Mouse (Mus musculus) liver, postnatal 0 days (tissue): ENCODE results near the gene Gsg1l.

ENCODE experiments used
- CTCF ChIP-seq: sonication (generic); IDR thresholded peaks from 2 replicates; pipeline ENCODE4 v1.5.1; 2016; ENCODE audit warnings: antibody characterized with exemption, low read depth
- EP300 ChIP-seq: IDR thresholded peaks from 2 replicates; pipeline ENCODE4 v1.6.1; 2016; ENCODE audit warnings: antibody characterized with exemption, low read depth, mild to moderate bottlenecking

DNA sequence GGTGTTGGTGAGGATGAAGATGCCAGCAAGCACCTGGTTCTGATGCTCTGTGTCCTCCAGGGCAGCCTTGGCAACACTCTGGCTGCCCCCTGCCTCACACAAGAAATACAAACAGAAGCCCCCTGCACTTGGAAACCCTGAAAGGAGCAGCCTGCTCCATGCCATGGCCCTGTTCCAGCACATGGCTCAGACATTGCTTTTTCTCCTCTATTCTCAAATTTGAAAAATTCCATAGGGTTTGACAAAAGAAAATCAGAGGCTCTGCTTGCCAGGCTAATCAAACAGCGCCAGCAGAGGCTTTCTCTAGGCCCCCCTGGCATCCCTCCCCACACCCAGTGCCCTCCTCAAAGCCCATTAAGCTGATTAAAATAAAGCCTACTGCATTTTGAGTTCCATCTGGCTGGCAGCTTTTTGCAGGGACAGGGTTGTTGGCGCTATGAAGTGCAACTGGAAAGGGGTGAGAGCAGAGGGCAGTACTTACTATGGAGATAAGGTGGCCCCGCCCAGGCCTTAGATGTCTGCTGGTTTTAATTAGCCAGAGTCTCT lies 253.0 kb downstream of the Gsg1l start:
- TF ChIP-seq CTCF = no peak
- no peak for TF ChIP-seq EP300
